Mouse (Mus musculus) erythroblast, embryonic 14.5 days (primary cell): ENCODE measurements around the gene Togaram2. TPM values are rescaled to one million over a fixed set of nuclear protein-coding genes. Genes with fewer than 3 reads are reported as not detected.
A peak's percentile ranks its signal among the peaks of the same experiment; 100 is the strongest.

Source experiments
- H3K27me3 ChIP-seq: 2 replicates; pipeline ENCODE4 v1.6.1; 2012; ENCODE audit warnings: inconsistent platforms; ENCODE audit not compliant: control insufficient read depth
- H3K36me3 ChIP-seq: 2 replicates; pipeline ENCODE4 v1.6.1; 2012; ENCODE audit warnings: mild to moderate bottlenecking, inconsistent platforms; ENCODE audit not compliant: control insufficient read depth
- H3K4me1 ChIP-seq: 2 replicates; pipeline ENCODE4 v1.6.1; 2012; ENCODE audit warnings: inconsistent platforms; ENCODE audit not compliant: control insufficient read depth
- H3K4me3 ChIP-seq: replicated peaks from 2 replicates; pipeline ENCODE3; 2012; ENCODE audit warnings: moderate library complexity, mild to moderate bottlenecking, inconsistent platforms
- H3K9me3 ChIP-seq: 2 replicates; pipeline ENCODE4 v1.6.1; 2012; ENCODE audit warnings: low read length, inconsistent platforms, mixed read lengths; ENCODE audit not compliant: control insufficient read depth
- GATA1 ChIP-seq: IDR thresholded peaks from 2 replicates; pipeline ENCODE4 v1.6.1; 2012; ENCODE audit warnings: low read length, inconsistent platforms, mixed read lengths
- TAL1 ChIP-seq: IDR thresholded peaks from 3 replicates; pipeline ENCODE4 v1.6.1; 2012; ENCODE audit warnings: low read length, inconsistent platforms, mixed read lengths
- polyA plus RNA-seq: library from polyadenylated mRNA; stranded (reverse); fragments of >175 nt; gene quantifications from 2 replicates; pipeline ENCODE4 v1.2.3, GENCODE M21; 2012

The Togaram2 gene
- polyA plus RNA-seq, 1 experiment, result not detected

DNA sequence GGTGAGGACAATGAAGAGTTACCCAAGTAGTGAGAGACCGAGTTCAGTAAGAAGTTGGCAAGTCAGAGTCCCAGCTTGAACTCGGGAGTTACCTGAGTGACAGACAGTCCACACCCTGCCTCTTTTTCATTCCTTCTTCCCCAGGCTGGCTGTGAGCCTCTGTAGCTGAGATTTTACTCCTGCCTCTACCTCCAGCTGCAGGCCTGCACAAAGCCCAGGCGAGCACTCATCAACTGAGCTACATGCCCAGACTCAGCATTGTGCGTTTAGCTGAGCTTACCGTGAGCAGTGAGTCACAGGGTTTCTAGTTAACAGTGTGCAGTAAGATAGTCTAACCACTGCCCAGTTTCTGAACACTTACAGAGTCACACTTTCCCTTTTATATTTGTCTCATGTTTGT is 20.1 kb upstream of the Togaram2 start:
- H3K4me3 ChIP-seq, result no peak overlapping the region
- peaks cover 86% of the 10 kb centered on the region for H3K36me3 ChIP-seq
- H3K4me1 ChIP-seq, result no peaks in the 10 kb centered on the region
- no peaks in the 10 kb centered on the region for H3K9me3 ChIP-seq
- no peak for TF ChIP-seq TAL1
- no peak for TF ChIP-seq GATA1
- no peaks in the 10 kb centered on the region for H3K27me3 ChIP-seq

DNA sequence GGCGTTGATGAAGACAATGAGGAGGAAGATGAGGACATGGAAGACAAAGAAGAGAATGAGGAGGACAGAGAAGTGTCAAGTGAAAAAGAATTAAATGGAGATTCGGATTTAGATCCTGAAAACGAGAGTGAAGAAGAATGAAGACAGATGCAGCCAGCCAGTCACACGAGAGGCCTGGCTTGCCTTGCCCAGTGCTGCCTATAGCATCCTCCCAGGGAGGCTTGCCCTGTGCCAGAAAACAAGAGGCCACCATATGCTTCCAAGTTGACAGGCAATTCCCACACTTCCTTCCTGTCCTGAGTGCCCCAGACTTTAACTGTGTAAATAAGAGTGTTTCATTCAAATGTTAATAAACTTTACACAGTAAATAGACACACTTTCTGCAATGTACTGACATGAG is 15.5 kb upstream of the Togaram2 start:
- TF ChIP-seq TAL1, result no peak
- TF ChIP-seq GATA1, result no peak
- Histone ChIP-seq H3K27me3 (no peaks in the 10 kb centered on the region), H3K36me3 (peaks cover 55% of the 10 kb centered on the region), H3K4me3 (no peak overlapping the region), H3K9me3 (no peaks in the 10 kb centered on the region), H3K4me1 (peaks cover 2% of the 10 kb centered on the region)

- Histone ChIP-seq H3K4me3 (no peak overlapping the region), H3K9me3 (no peaks in the 10 kb centered on the region), H3K27me3 (no peaks in the 10 kb centered on the region), H3K36me3 (peaks cover 46% of the 10 kb centered on the region), H3K4me1 (peaks cover 6% of the 10 kb centered on the region)
- TF ChIP-seq GATA1 (no peak), TAL1 (no peak)
Measured at GRCm38 (mm10) chr17:71658666-71659065, 14.4 kb upstream of the Togaram2 start.

- no peak for TF ChIP-seq GATA1
- H3K27me3 ChIP-seq, result no peaks in the 10 kb centered on the region
Measured at GRCm38 (mm10) chr17:71660390-71660789, 12.7 kb upstream of the Togaram2 start.

GRCm38 (mm10) chr17:71662751-71663250 is 10.3 kb upstream of the Togaram2 start:
- H3K4me1 ChIP-seq, result peaks cover 6% of the 10 kb centered on the region
- H3K36me3 ChIP-seq, result peaks cover 10% of the 10 kb centered on the region
- TF ChIP-seq GATA1 (no peak), TAL1 (no peak)
- no peaks in the 10 kb centered on the region for H3K27me3 ChIP-seq
- H3K9me3 ChIP-seq, result no peaks in the 10 kb centered on the region
- H3K4me3 ChIP-seq, result peak overlapping the region; percentile 46

More at GRCm38 (mm10) chr17:71660390-71660789, 12.7 kb upstream of the Togaram2 start:
- H3K9me3 ChIP-seq, result no peaks in the 10 kb centered on the region
- peaks cover 6% of the 10 kb centered on the region for H3K4me1 ChIP-seq
- no peak overlapping the region for H3K4me3 ChIP-seq
- H3K36me3 ChIP-seq, result peaks cover 34% of the 10 kb centered on the region

DNA sequence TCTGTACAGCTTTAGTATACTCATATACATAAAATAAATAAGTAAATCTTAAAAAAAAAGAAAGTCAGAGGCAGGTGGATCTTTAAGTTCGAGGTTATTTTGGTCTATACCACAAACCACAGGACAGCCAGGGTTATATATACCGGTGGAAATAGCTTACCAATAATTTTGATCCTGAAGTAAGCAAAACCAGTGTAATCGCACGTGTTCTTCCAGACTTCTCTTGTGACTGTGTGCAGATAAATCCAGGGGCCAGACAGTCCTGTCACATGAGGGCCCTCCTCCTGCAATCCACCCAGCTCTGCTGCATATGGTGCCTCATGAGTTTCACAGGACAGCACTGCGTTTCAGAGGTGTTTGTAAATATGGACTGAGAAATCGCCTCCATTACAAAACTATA is 9.6 kb upstream of the Togaram2 start:
- Histone ChIP-seq H3K9me3 (no peaks in the 10 kb centered on the region), H3K36me3 (peaks cover 5% of the 10 kb centered on the region), H3K27me3 (no peaks in the 10 kb centered on the region), H3K4me1 (peaks cover 6% of the 10 kb centered on the region), H3K4me3 (no peak overlapping the region)
- no peak for TF ChIP-seq TAL1
- TF ChIP-seq GATA1, result no peak

DNA sequence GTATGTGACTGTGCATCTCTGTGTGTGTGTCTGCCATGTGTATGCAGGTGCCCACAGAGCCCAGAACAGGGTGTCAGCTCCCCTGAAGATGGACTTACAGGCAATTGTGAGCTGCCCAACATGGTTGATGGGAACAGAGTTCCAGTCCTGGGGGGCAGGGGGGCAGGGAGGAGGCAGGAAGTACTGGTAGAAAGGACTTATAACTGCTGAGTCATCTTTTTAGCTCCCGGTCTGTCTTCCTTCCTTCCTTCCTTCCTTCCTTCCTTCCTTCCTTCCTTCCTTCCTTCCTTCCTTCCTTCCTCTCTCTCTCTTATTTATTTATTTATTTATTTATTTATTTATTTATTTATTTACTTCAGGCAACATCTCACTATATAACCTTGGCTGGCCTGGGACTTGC is 8.9 kb upstream of the Togaram2 start:
- Histone ChIP-seq H3K36me3 (no peaks in the 10 kb centered on the region), H3K4me1 (peaks cover 6% of the 10 kb centered on the region), H3K27me3 (no peaks in the 10 kb centered on the region), H3K4me3 (no peak overlapping the region), H3K9me3 (no peaks in the 10 kb centered on the region)
- TF ChIP-seq GATA1 (no peak), TAL1 (no peak)

- Histone ChIP-seq H3K4me1 (peaks cover 6% of the 10 kb centered on the region), H3K4me3 (no peak overlapping the region), H3K9me3 (no peaks in the 10 kb centered on the region), H3K27me3 (no peaks in the 10 kb centered on the region), H3K36me3 (no peaks in the 10 kb centered on the region)
- TF ChIP-seq TAL1 (no peak), GATA1 (no peak)
Measured at GRCm38 (mm10) chr17:71665201-71665600, 7.9 kb upstream of the Togaram2 start.

DNA sequence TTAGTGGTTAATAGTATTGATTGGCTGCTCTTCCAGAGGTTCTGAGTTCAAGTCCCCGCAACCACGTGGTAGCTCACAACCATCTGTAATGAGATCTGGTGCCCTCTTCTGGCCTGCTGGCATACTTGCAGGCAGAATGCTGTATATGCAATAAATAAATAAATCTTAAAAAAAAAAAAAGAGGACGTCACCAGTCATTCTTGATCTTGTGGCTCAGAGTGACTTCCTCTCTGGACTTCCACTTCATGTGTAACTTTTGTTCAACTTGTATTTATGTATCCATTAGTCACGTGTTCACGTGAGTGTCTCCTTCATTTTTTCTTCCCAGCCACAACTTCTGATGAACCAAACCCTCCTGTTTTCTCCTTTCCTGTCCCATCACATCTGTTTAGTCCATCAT is 3.5 kb upstream of the Togaram2 start:
- no peaks in the 10 kb centered on the region for H3K27me3 ChIP-seq
- no peaks in the 10 kb centered on the region for H3K4me1 ChIP-seq
- no peak overlapping the region for H3K4me3 ChIP-seq
- TF ChIP-seq GATA1, result no peak
- TF ChIP-seq TAL1, result no peak
- no peaks in the 10 kb centered on the region for H3K9me3 ChIP-seq
- no peaks in the 10 kb centered on the region for H3K36me3 ChIP-seq
